Mouse (Mus musculus) layer of hippocampus, adult 8-10 months (tissue): ENCODE results near the gene 4921511C20Rik. TPM values are rescaled to one million over a fixed set of nuclear protein-coding genes. Genes with fewer than 3 reads are reported as not detected.

Experiments used
- DNase-seq, 2 experiments: peaks; one replicate each; pipeline ENCODE4 v3.0.0; 2022; ENCODE audit warnings: low spot score in 2 of 2
- total RNA-seq, 4 experiments: library from RNA; stranded (reverse); gene quantifications; 2 replicates each; pipeline ENCODE4 v1.2.4; 2022

The 4921511C20Rik gene
- total RNA-seq, result not detected

DNA sequence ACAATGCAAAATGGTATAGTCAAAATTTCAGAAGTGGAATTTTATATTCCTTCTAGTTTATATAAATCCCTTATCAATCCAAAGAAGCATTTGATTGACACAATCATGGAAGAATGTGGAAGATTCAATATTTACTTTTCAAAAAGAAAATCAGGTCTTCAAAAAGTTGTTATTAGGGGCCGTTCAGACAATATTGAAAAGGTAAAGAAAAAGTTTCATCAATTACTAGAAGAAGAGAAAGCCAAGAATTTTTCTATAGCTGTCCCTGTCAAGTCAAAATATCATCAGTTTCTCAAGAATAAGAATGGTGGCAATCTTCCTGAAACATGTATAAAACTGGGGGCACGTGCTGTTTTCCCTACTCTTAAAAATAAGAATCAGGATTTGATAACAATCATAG is at the start of gene 4921511C20Rik:
TSS of gene 4921511C20Rik (plus strand) at position 301 of the 400 bp plus-strand sequence.
- DNase-seq, result no peak
